Mouse (Mus musculus): ENCODE measurements around the gene Wdr25. TPM values are rescaled to one million over a fixed set of nuclear protein-coding genes. Genes with fewer than 3 reads are reported as not detected.
A peak's percentile ranks its signal among the peaks of the same experiment; 100 is the strongest.
"Not testable (repeated sequence)": the region's sequence is repeated elsewhere in the genome, so short reads cannot be mapped to it uniquely, and the experiment has no call there.

Gene Wdr25
- 4.1 and 5.6 TPM in 2 replicates for polyA plus RNA-seq (2014; fragmentation: Nextera tagmentation; extraction: Ambion mirVana)

DNA sequence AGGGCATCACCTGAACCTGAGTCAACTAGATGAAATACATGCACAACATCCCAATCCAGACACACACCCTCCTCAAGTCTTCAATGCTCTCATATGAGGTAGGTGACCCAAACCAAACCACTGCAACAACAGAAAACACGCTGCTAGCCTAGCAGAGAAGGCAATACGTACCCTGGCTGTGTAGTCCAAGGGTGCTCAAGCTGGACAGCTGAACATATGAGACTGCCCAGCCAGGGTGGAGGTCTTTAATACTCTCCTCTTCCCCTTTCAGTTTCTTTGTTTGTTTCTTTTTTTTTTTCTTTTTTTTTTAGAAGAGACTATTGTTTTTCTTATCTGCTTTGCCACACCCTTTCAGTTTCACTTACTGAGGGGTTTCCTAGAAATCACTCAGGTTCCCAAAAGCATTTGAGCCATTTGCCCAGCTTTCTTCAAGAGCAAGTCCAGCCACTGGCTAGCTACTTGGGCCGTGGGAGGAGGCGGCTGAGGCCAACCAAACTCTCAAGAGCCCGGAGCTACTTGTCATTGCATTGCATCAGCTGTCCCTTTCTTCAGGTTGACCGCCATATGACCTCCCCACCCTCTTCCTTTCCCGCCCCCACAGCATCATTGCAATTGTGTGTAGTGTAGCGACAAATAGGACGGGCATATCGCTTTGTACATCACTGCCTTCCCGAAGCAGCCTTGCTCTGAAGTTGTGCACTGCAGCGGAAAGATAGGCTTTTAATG, at the start of gene Wdr25:
Wdr25 (plus strand) TSS at position 643 of the 726 bp plus-strand sequence.
- Histone ChIP-seq H3K4me3 (ENCODE audit: low read depth, low read length) (peak within 1 kb of the TSS; percentile 79), H3K9ac (replicated peaks; ENCODE audit: low read length) (peak within 1 kb of the TSS; percentile 80), H3K27me3 (ENCODE audit: control insufficient read depth, insufficient read depth, low read length) (no peaks in the 10 kb centered on the region), H3K9me3 (replicated peaks; ENCODE audit: control insufficient read depth, low read length) (no peaks in the 10 kb centered on the region), H3K27ac (replicated peaks; ENCODE audit: low read depth, low read length) (no peak within 1 kb of the TSS), H3K36me3 (replicated peaks; ENCODE audit: control insufficient read depth, insufficient read depth, low read depth, low read length) (no peaks in the 10 kb centered on the region; the same call in 1 of the 2 replicates), H3K4me2 (ENCODE audit: low read depth, low read length) (peak within 1 kb of the TSS; percentile 77), H3K4me1 (ENCODE audit: control insufficient read depth, insufficient read depth, low read length) (no peaks in the 10 kb centered on the region)
- DNase-seq (ENCODE audit: low spot score) (no peak), ATAC-seq (replicated peaks; ENCODE audit: insufficient number of reproducible peaks, low FRiP score, low TSS enrichment, low read depth) (no peak)
- WGBS = 21% methylated on average over 12 of the region's 12 CpGs

DNA sequence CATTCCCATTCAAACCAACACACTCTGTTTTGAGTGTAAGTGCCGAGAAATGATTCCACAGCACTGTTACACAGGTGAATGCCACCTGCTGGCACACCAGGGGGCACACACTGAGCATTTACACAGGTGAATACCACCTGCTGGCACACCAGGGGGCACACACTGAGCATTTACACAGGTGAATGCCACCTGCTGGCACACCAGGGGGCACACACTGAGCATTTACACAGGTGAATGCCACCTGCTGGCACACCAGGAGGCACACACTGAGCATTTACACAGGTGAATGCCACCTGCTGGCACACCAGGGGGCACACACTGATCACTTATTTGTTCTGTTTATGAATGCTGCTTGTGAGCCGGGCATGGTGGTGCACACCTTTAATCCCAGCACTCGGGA, 45.4 kb upstream of the Wdr25 start:
- H3K9ac ChIP-seq (replicated peaks; ENCODE audit: low read length); H3K4me2 ChIP-seq (ENCODE audit: low read depth, low read length); H3K27me3 ChIP-seq (ENCODE audit: control insufficient read depth, insufficient read depth, low read length); H3K4me1 ChIP-seq (ENCODE audit: control insufficient read depth, insufficient read depth, low read length); ATAC-seq (replicated peaks; ENCODE audit: insufficient number of reproducible peaks, low FRiP score, low TSS enrichment, low read depth); H3K4me3 ChIP-seq (ENCODE audit: low read depth, low read length); H3K9me3 ChIP-seq (replicated peaks; ENCODE audit: control insufficient read depth, low read length); H3K36me3 ChIP-seq (replicated peaks; ENCODE audit: control insufficient read depth, insufficient read depth, low read depth, low read length); H3K27ac ChIP-seq (replicated peaks; ENCODE audit: low read depth, low read length); DNase-seq (ENCODE audit: low spot score): not testable (repeated sequence)
- WGBS = 90% methylated on average over 3 of the region's 3 CpGs

DNA sequence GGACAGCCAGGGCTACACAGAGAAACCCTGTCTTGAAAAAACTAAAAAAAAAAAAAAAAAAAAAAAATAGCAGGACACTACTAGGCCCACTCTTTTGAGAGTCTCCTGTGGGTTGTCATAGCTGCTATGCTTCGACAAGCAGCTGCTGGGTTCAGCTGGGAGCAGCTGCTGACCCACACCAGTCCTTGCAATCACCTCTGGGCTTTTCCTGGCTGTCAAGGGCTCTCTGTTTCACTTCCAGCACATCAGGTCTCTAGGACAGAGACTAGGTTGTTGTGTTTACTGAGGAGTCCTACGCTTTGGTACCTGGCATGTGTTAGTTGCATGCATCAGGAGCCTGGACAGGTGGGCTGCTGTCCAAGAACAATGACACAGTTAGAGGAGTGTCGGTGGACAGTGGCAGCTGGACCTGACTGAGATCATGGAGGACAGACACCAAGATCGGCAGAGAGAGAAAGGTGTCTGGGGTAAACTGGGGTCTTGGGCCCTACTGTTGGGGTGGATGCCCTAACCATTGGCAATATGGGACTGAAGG, 43.9 kb upstream of the Wdr25 start:
- Histone ChIP-seq H3K4me2 (ENCODE audit: low read depth, low read length) (no peak overlapping the region), H3K27ac (replicated peaks; ENCODE audit: low read depth, low read length) (no peak overlapping the region), H3K36me3 (replicated peaks; ENCODE audit: control insufficient read depth, insufficient read depth, low read depth, low read length) (no peaks in the 10 kb centered on the region; the same call in none of the 2 replicates), H3K9me3 (replicated peaks; ENCODE audit: control insufficient read depth, low read length) (no peaks in the 10 kb centered on the region), H3K4me1 (ENCODE audit: control insufficient read depth, insufficient read depth, low read length) (no peaks in the 10 kb centered on the region), H3K9ac (replicated peaks; ENCODE audit: low read length) (no peak overlapping the region), H3K27me3 (ENCODE audit: control insufficient read depth, insufficient read depth, low read length) (no peaks in the 10 kb centered on the region), H3K4me3 (ENCODE audit: low read depth, low read length) (no peak overlapping the region)
- 85% methylated on average over 4 of the region's 4 CpGs for WGBS
- ATAC-seq (replicated peaks; ENCODE audit: insufficient number of reproducible peaks, low FRiP score, low TSS enrichment, low read depth) (no peak), DNase-seq (ENCODE audit: low spot score) (no peak)

DNA sequence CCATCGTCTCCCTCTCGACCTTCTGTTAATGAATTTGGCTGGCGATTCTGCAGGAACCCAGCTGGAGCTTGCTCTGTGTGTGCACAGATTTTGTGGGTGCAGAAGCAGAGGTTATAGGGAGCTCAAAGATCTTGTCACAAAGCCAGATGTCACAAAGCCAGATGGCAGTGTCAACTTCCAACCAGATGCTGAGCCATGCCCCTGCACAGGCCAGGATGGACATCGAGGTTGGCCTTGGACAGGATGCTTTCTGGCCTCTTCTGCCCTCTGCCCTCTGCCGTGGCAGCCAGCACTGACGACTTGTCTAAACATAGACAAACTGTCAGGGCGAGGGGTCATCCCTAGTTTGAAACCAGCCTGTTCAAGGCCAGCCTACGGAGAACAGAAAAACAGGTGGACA, 43.3 kb upstream of the Wdr25 start:
- WGBS = 42% methylated on average over 8 of the region's 8 CpGs
- H3K27ac ChIP-seq (replicated peaks; ENCODE audit: low read depth, low read length) = no peak overlapping the region

DNA sequence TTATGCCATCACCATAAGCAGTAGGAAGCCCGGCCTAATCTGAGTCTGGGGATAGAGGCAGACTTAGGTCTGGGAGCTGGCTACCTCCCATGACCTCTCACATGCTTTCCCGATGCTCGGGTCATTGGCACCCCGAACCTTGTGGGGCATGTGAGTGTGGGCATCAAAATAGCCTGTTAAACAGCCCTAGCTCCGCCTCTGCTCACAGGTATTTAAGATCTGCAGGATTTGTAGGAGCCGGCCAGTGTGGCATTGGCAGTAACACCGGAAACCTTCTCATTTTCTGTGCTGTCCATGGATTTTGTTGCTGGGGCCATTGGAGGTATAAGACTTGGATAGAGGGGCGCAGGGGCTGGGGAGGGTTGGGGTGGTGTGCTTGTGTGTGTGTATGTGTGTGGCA, 42.5 kb upstream of the Wdr25 start:
- no peak for ATAC-seq (replicated peaks; ENCODE audit: insufficient number of reproducible peaks, low FRiP score, low TSS enrichment, low read depth)
- Histone ChIP-seq H3K27me3 (ENCODE audit: control insufficient read depth, insufficient read depth, low read length) (no peaks in the 10 kb centered on the region), H3K9me3 (replicated peaks; ENCODE audit: control insufficient read depth, low read length) (no peaks in the 10 kb centered on the region), H3K4me3 (ENCODE audit: low read depth, low read length) (no peak overlapping the region), H3K4me2 (ENCODE audit: low read depth, low read length) (no peak overlapping the region), H3K27ac (replicated peaks; ENCODE audit: low read depth, low read length) (no peak overlapping the region), H3K36me3 (replicated peaks; ENCODE audit: control insufficient read depth, insufficient read depth, low read depth, low read length) (no peaks in the 10 kb centered on the region), H3K4me1 (ENCODE audit: control insufficient read depth, insufficient read depth, low read length) (no peaks in the 10 kb centered on the region), H3K9ac (replicated peaks; ENCODE audit: low read length) (no peak overlapping the region)
- DNase-seq (ENCODE audit: low spot score) = no peak
- 80% methylated on average over 8 of the region's 8 CpGs for WGBS

More for the DNA sequence above, 43.3 kb upstream of the Wdr25 start:
- Histone ChIP-seq H3K27me3 (ENCODE audit: control insufficient read depth, insufficient read depth, low read length) (no peaks in the 10 kb centered on the region), H3K4me3 (ENCODE audit: low read depth, low read length) (no peak overlapping the region), H3K4me1 (ENCODE audit: control insufficient read depth, insufficient read depth, low read length) (no peaks in the 10 kb centered on the region), H3K9me3 (replicated peaks; ENCODE audit: control insufficient read depth, low read length) (no peaks in the 10 kb centered on the region), H3K9ac (replicated peaks; ENCODE audit: low read length) (no peak overlapping the region), H3K4me2 (ENCODE audit: low read depth, low read length) (no peak overlapping the region), H3K36me3 (replicated peaks; ENCODE audit: control insufficient read depth, insufficient read depth, low read depth, low read length) (no peaks in the 10 kb centered on the region; the same call in none of the 2 replicates)
- ATAC-seq (replicated peaks; ENCODE audit: insufficient number of reproducible peaks, low FRiP score, low TSS enrichment, low read depth) = 0 out of 2 replicates have a peak, but pooled peaks have one; percentile 34
- DNase-seq (ENCODE audit: low spot score) = no peak

DNA sequence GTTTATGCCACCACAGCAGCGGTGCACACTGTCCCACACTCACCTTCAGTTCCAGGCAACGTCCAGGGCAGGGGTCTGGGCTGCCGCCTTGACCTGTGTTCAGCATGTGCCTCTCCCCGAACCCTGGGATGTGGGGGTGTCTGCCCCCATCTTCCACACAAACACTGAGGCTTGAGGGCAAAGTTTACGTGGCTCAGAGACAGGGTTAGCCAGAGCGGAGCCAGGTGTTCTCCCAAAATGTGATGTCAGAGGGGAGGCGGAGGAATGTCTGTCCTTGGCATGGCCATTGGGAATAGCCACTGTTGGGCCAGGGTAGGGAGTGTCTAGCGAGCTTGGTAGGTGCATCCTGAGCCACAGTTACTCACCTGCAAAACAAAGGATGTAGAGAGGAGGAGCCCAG, 40.6 kb upstream of the Wdr25 start:
- ATAC-seq (replicated peaks; ENCODE audit: insufficient number of reproducible peaks, low FRiP score, low TSS enrichment, low read depth) = 0 out of 2 replicates have a peak, but pooled peaks have one; percentile 11
- Histone ChIP-seq H3K4me1 (ENCODE audit: control insufficient read depth, insufficient read depth, low read length) (no peaks in the 10 kb centered on the region), H3K4me2 (ENCODE audit: low read depth, low read length) (no peak overlapping the region), H3K36me3 (replicated peaks; ENCODE audit: control insufficient read depth, insufficient read depth, low read depth, low read length) (no peaks in the 10 kb centered on the region), H3K4me3 (ENCODE audit: low read depth, low read length) (no peak overlapping the region), H3K27me3 (ENCODE audit: control insufficient read depth, insufficient read depth, low read length) (no peaks in the 10 kb centered on the region), H3K27ac (replicated peaks; ENCODE audit: low read depth, low read length) (no peak overlapping the region), H3K9ac (replicated peaks; ENCODE audit: low read length) (no peak overlapping the region), H3K9me3 (replicated peaks; ENCODE audit: control insufficient read depth, low read length) (no peaks in the 10 kb centered on the region)
- no peak for DNase-seq (ENCODE audit: low spot score)
- WGBS = 87% methylated on average over 8 of the region's 8 CpGs

DNA sequence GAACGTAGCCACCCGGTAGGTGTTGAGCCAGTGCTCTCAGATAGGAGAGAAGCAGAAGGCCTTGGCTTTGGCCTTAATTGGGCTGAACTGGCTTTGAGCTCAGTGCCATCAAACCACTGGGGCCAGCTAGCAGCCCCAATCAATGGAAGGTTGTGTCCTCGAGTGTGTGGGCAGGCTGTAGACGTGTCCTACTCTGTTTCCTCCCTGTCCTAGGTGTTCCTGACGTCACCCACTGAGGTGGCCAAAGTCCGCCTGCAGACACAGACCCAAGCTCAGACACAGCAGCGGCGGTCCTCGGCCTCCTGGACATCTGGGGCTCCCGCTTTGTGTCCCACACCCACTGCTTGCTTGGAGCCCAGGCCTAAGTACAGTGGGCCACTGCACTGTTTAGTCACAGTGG, 38.4 kb upstream of the Wdr25 start:
- 87% methylated on average over 10 of the region's 10 CpGs for WGBS
- H3K4me3 ChIP-seq (ENCODE audit: low read depth, low read length) = no peak overlapping the region

DNA sequence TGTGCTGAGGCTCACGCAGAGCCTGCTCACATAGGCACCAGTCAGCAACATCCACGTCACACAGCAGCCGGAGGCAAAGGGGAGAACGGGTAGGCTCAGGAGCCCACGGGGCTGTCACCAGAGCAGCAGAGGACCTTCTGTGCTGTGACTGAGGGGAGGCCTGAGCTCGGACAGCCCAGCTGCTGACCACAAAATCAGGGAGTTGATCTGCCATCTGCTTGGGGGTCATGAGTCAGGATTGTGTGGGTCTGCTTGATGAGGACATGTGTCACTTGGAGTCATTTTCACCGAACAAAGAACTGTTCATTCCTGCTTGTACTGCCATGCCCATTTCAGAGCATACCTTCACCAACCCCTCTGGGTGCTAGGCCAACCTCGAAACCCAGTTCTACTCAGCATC, 37.2 kb upstream of the Wdr25 start:
- 87% methylated on average over 8 of the region's 8 CpGs for WGBS
- Histone ChIP-seq H3K36me3 (replicated peaks; ENCODE audit: control insufficient read depth, insufficient read depth, low read depth, low read length) (peaks cover 3% of the 10 kb centered on the region; the same call in 1 of the 2 replicates), H3K27ac (replicated peaks; ENCODE audit: low read depth, low read length) (no peak overlapping the region), H3K4me2 (ENCODE audit: low read depth, low read length) (no peak overlapping the region), H3K27me3 (ENCODE audit: control insufficient read depth, insufficient read depth, low read length) (no peaks in the 10 kb centered on the region), H3K9ac (replicated peaks; ENCODE audit: low read length) (no peak overlapping the region), H3K9me3 (replicated peaks; ENCODE audit: control insufficient read depth, low read length) (no peaks in the 10 kb centered on the region), H3K4me3 (ENCODE audit: low read depth, low read length) (no peak overlapping the region), H3K4me1 (ENCODE audit: control insufficient read depth, insufficient read depth, low read length) (no peaks in the 10 kb centered on the region)
- DNase-seq (ENCODE audit: low spot score) (no peak), ATAC-seq (replicated peaks; ENCODE audit: insufficient number of reproducible peaks, low FRiP score, low TSS enrichment, low read depth) (no peak)

More for the DNA sequence above, 38.4 kb upstream of the Wdr25 start:
- Histone ChIP-seq H3K9me3 (replicated peaks; ENCODE audit: control insufficient read depth, low read length) (no peaks in the 10 kb centered on the region), H3K4me2 (ENCODE audit: low read depth, low read length) (no peak overlapping the region), H3K36me3 (replicated peaks; ENCODE audit: control insufficient read depth, insufficient read depth, low read depth, low read length) (no peaks in the 10 kb centered on the region), H3K9ac (replicated peaks; ENCODE audit: low read length) (no peak overlapping the region), H3K27me3 (ENCODE audit: control insufficient read depth, insufficient read depth, low read length) (no peaks in the 10 kb centered on the region), H3K27ac (replicated peaks; ENCODE audit: low read depth, low read length) (no peak overlapping the region), H3K4me1 (ENCODE audit: control insufficient read depth, insufficient read depth, low read length) (no peaks in the 10 kb centered on the region)
- DNase-seq (ENCODE audit: low spot score) = no peak
- ATAC-seq (replicated peaks; ENCODE audit: insufficient number of reproducible peaks, low FRiP score, low TSS enrichment, low read depth) = no peak

Measured in embryonic facial prominence, embryonic 11.5 days (tissue).